Mouse (Mus musculus) E14TG2a.4 (cell line): ENCODE measurements around the gene Cd82.

ENCODE experiments used
- H3K27me3 ChIP-seq: 2 replicates; pipeline ENCODE4 v1.6.1; 2014; ENCODE audit warnings: low read length, control low read depth; ENCODE audit not compliant: insufficient read depth
- H3K36me3 ChIP-seq: 2 replicates; pipeline ENCODE4 v1.6.1; 2014; ENCODE audit warnings: low read length, control low read depth; ENCODE audit not compliant: insufficient read depth
- H3K4me1 ChIP-seq: replicated peaks from 2 replicates; pipeline ENCODE4 v1.6.1; 2014; ENCODE audit warnings: low read depth, low read length, control low read depth
- H3K4me3 ChIP-seq: replicated peaks from 2 replicates; pipeline ENCODE4 v1.5.1; 2014; ENCODE audit warnings: mild to moderate bottlenecking, low read length
- H3K9me3 ChIP-seq: 2 replicates; pipeline ENCODE4 v1.6.1; 2014; ENCODE audit warnings: low read length, control low read depth
- CTCF ChIP-seq: conservative IDR thresholded peaks from 2 replicates; pipeline ENCODE4 v1.5.1; 2014; ENCODE audit warnings: low read length
- NANOG ChIP-seq: IDR thresholded peaks from 2 replicates; pipeline ENCODE4 v1.6.1; 2014; ENCODE audit warnings: borderline replicate concordance, low read length, mixed read lengths
- POU5F1 ChIP-seq: IDR thresholded peaks from 2 replicates; pipeline ENCODE4 v1.6.1; 2014; ENCODE audit warnings: low read length, borderline replicate concordance

Cd82 gene

GRCm38 (mm10) chr2:93432600-93433389 is 30.1 kb downstream of the Cd82 start:
- Histone ChIP-seq H3K9me3 (peaks cover 4% of the 10 kb centered on the region; the same call in 1 of the 2 replicates), H3K36me3 (no peaks in the 10 kb centered on the region), H3K27me3 (peaks cover 14% of the 10 kb centered on the region), H3K4me3 (no peak overlapping the region), H3K4me1 (peaks cover 9% of the 10 kb centered on the region)
- TF ChIP-seq CTCF: no peak
- TF ChIP-seq NANOG: no peak
- TF ChIP-seq POU5F1: no peak

GRCm38 (mm10) chr2:93431575-93432325 is 31.2 kb downstream of the Cd82 start:
- Histone ChIP-seq H3K27me3 (peaks cover 23% of the 10 kb centered on the region), H3K36me3 (no peaks in the 10 kb centered on the region), H3K4me1 (peaks cover 17% of the 10 kb centered on the region), H3K9me3 (peaks cover 4% of the 10 kb centered on the region; the same call in 1 of the 2 replicates), H3K4me3 (no peak overlapping the region)
- TF ChIP-seq NANOG: no peak

DNA sequence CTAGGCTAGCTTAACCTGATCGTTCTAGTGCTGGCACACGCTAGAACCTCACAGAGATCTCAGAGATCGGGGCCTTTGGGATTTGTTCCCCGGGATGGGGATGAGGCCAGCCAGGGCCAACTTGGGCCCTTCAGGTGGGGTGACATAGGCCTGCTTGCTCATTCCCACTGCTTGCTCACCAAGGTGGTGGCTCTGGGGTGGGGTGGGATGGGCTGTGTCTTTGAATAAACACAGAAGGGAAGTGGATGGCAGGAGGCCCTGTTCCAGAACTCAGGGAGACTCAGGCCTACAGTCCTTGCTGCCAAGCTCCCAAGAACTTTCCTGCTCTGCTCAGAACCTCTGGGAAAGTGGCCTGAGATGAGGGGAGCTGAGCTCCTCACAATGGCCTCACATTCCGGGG is 31.9 kb downstream of the Cd82 start:
- peaks cover 17% of the 10 kb centered on the region for H3K4me1 ChIP-seq
- H3K4me3 ChIP-seq: no peak overlapping the region
- TF ChIP-seq POU5F1 (no peak), NANOG (no peak), CTCF (no peak)
- H3K9me3 ChIP-seq: peaks cover 4% of the 10 kb centered on the region; the same call in 1 of the 2 replicates
- peaks cover 31% of the 10 kb centered on the region for H3K27me3 ChIP-seq
- H3K36me3 ChIP-seq: no peaks in the 10 kb centered on the region

DNA sequence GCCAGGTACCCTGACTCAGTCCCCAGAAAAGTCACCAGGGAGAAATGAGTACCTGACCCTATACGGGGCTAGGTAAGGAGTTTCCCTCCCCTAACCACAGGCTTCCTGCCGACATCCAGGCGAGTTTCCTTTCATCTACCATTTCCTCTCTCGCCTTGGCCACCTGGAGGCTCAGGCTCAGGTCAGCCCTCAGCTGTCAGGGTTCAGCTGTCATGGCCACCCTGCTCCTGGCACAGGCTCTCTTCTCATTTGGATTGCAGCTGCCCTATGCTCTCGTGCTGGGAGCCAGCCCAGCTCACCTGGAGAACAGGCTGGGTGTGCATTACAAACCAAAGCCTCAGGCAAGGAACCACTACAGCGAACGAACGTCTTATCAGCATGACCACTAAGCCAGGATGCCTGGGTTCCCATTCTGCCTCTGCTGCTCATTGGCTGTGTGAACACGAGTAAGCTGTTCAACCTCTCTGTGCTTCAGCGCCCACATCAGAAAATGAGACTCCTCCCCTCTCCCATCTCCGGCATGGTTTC is 34.9 kb downstream of the Cd82 start:
- peaks cover 43% of the 10 kb centered on the region for H3K27me3 ChIP-seq
- H3K9me3 ChIP-seq: no peaks in the 10 kb centered on the region
- H3K4me3 ChIP-seq: no peak overlapping the region
- no peaks in the 10 kb centered on the region for H3K36me3 ChIP-seq
- TF ChIP-seq POU5F1 (no peak), NANOG (no peak), CTCF (no peak)
- peaks cover 17% of the 10 kb centered on the region for H3K4me1 ChIP-seq

GRCm38 (mm10) chr2:93427000-93427715 is 35.8 kb downstream of the Cd82 start:
- Histone ChIP-seq H3K36me3 (no peaks in the 10 kb centered on the region), H3K4me1 (peaks cover 12% of the 10 kb centered on the region; the same call in 1 of the 2 replicates), H3K9me3 (no peaks in the 10 kb centered on the region), H3K27me3 (peaks cover 48% of the 10 kb centered on the region), H3K4me3 (no peak overlapping the region)
- TF ChIP-seq POU5F1: no peak
- TF ChIP-seq CTCF: no peak
- no peak for TF ChIP-seq NANOG

DNA sequence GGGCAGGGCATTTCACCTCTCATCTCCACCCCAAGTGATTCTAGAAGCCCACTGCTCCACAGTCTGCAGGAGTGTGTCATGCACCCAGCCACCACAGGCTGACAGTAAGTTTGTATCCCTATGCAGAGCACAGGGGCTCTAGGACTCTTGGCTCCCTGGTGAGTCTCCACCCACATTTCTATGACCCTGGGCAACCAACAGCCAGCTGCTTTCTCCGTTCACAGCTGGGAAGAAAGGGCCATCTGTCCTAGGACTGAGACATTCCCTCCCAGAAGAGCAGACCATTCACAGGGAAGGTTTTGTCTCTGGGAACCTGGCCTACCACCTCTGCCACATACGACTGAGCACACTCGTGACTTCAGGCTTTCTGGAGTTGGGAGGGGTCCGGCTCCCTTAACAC is 37.1 kb downstream of the Cd82 start:
- TF ChIP-seq POU5F1 (no peak), NANOG (no peak), CTCF (no peak)
- Histone ChIP-seq H3K9me3 (no peaks in the 10 kb centered on the region), H3K4me3 (no peak overlapping the region), H3K4me1 (peaks cover 12% of the 10 kb centered on the region; the same call in 1 of the 2 replicates), H3K36me3 (no peaks in the 10 kb centered on the region), H3K27me3 (peaks cover 53% of the 10 kb centered on the region)

DNA sequence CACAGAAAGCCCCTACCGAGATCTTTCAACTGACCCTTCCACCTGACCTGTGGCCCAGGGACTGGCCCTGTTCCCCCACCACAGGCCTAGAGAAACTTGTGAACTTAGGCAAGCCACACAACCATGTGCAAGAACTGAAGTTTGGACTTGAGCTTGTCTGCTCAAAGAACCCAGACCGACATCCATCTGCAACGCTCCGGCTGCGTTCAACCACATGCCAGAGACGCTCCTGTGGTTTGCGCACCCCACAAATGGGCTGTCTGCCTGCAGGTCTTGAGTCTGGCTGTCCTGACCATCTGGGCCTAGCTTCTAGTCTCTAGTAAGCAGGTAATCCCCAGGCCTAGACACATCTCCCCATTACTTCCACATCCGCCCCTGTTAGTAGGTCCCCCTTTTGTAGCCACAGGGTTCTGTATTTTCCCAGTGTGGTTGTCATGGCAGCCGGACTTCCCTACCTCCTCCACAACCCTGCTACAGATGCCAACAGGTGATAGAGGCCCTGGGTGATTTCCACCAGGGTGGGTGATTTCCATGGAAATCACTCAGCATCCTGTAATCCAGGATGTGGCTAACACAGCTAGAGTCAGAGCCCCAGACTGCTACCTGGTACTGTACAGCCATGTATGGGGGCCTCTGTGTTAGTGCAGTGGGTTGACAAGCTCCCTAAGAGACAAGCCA is 38.5 kb downstream of the Cd82 start:
- Histone ChIP-seq H3K4me3 (no peak overlapping the region), H3K4me1 (peaks cover 20% of the 10 kb centered on the region; the same call in 1 of the 2 replicates), H3K36me3 (no peaks in the 10 kb centered on the region), H3K9me3 (no peaks in the 10 kb centered on the region), H3K27me3 (peaks cover 53% of the 10 kb centered on the region)
- no peak for TF ChIP-seq CTCF
- TF ChIP-seq POU5F1: no peak
- TF ChIP-seq NANOG: no peak
